Mouse (Mus musculus) myocyte (in vitro differentiated cells): ENCODE data around the gene Itga6. TPM values are rescaled to one million over a fixed set of nuclear protein-coding genes. Genes with fewer than 3 reads are reported as not detected.

Experiments used
- H3K27me3 ChIP-seq: one replicate; pipeline ENCODE4 v1.6.1; 2011; ENCODE audit not compliant: control insufficient read depth, insufficient read depth, insufficient read length
- H3K36me3 ChIP-seq: one replicate; pipeline ENCODE4 v1.6.1; 2011; ENCODE audit not compliant: control insufficient read depth, insufficient read depth
- H3K4me2 ChIP-seq: one replicate; pipeline ENCODE4 v1.6.1; 2011; ENCODE audit warnings: low read depth, control low read depth
- H3K4me3 ChIP-seq: one replicate; pipeline ENCODE4 v1.5.1; 2011; ENCODE audit warnings: mild to moderate bottlenecking, control low read depth, moderate library complexity
- H3K79me2 ChIP-seq: one replicate; pipeline ENCODE4 v1.6.1; 2011; ENCODE audit not compliant: control insufficient read depth, insufficient read depth
- H3ac ChIP-seq: one replicate; pipeline ENCODE4 v1.6.1; 2011; ENCODE audit not compliant: control insufficient read depth, insufficient read length
- CEBPB ChIP-seq: IDR thresholded peaks from 2 replicates; pipeline ENCODE4 v1.6.1; 2011; ENCODE audit warnings: mild to moderate bottlenecking, moderate library complexity; ENCODE audit not compliant: poor library complexity, insufficient read depth, severe bottlenecking
- E2F4 ChIP-seq: IDR thresholded peaks from one replicate; pipeline ENCODE4 v1.6.1; 2011; ENCODE audit warnings: mild to moderate bottlenecking, control low read depth, moderate library complexity; ENCODE audit not compliant: insufficient read depth
- MAX ChIP-seq: IDR thresholded peaks from one replicate; pipeline ENCODE4 v1.6.1; 2011; ENCODE audit warnings: low read depth, mild to moderate bottlenecking, control low read depth
- MYOD1 ChIP-seq, 3 experiments: IDR thresholded peaks; one replicate each; pipeline ENCODE4 v1.6.1; 2011; ENCODE audit warnings: control low read depth in 2 of 3, low read depth in 2 of 3, mild to moderate bottlenecking in 2 of 3, moderate library complexity in 1 of 3; ENCODE audit not compliant: insufficient read length in 2 of 3, control insufficient read depth in 1 of 3
- MYOG ChIP-seq, 3 experiments: IDR thresholded peaks; one replicate each; pipeline ENCODE4 v1.6.1; 2011; ENCODE audit warnings: control low read depth in 2 of 3, low read depth in 2 of 3, mild to moderate bottlenecking in 2 of 3; ENCODE audit not compliant: insufficient read length in 2 of 3, control insufficient read depth in 1 of 3, insufficient read depth in 1 of 3
- POLR2A ChIP-seq: IDR thresholded peaks from one replicate; pipeline ENCODE4 v1.6.1; 2011; ENCODE audit warnings: low read depth, mild to moderate bottlenecking, control low read depth, moderate library complexity; ENCODE audit not compliant: insufficient read length
- POLR2AphosphoS2 ChIP-seq: IDR thresholded peaks from one replicate; pipeline ENCODE4 v1.6.1; 2011; ENCODE audit warnings: low read depth, control low read depth; ENCODE audit not compliant: insufficient read length
- REST ChIP-seq: IDR thresholded peaks from one replicate; pipeline ENCODE4 v1.6.1; 2011; ENCODE audit warnings: mild to moderate bottlenecking, control low read depth, moderate library complexity; ENCODE audit not compliant: insufficient read depth, insufficient read length
- SRF ChIP-seq: IDR thresholded peaks from one replicate; pipeline ENCODE4 v1.6.1; 2011; ENCODE audit warnings: low read depth; ENCODE audit not compliant: control insufficient read depth, insufficient read length
- TCF12 ChIP-seq: IDR thresholded peaks from one replicate; pipeline ENCODE4 v1.6.1; 2011; ENCODE audit warnings: mild to moderate bottlenecking, control low read depth; ENCODE audit not compliant: poor library complexity, insufficient read depth, severe bottlenecking
- TCF3 ChIP-seq: IDR thresholded peaks from one replicate; pipeline ENCODE4 v1.6.1; 2011; ENCODE audit warnings: low read depth, control low read depth; ENCODE audit not compliant: insufficient read length
- USF1 ChIP-seq: IDR thresholded peaks from one replicate; pipeline ENCODE4 v1.6.1; 2011; ENCODE audit warnings: low read depth, mild to moderate bottlenecking, control low read depth, moderate library complexity
- polyA plus RNA-seq: library from polyadenylated mRNA; unstranded; fragments of >200 nt; fragmentation: generic; extraction: Trizol; gene quantifications from one replicate; pipeline ENCODE4 v1.2.1, GENCODE M21; 2012; ENCODE audit warnings: missing spikeins

Gene Itga6
- polyA plus RNA-seq, 1 experiment = 50.4 TPM

DNA sequence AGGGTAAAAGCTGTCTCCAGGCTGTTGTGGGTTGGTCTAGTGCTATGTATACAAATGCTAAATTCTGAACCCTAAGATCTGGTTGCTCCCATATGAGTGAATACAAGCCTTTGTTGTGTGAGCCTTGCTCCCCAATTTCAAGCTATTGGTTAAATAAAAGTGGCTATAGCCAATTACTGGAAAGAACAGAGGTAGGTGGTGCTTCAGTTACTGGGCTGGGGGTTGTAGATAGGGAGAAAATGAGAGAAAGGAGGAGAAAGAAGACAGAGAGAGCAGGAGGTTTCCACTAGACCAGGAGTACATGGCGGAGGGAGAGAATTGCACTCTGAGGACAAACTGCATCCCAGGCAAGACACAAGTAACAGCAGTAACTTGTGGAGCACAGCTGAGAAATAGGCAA is 122.8 kb downstream of the Itga6 start:
- Histone ChIP-seq H3K36me3 (no peaks in the 10 kb centered on the region), H3ac (no peak overlapping the region), H3K79me2 (no peaks in the 10 kb centered on the region), H3K27me3 (no peaks in the 10 kb centered on the region), H3K4me3 (no peak overlapping the region), H3K4me2 (peak overlapping the region; percentile 67)
- TF ChIP-seq MYOG (IDR thresholded peaks at IDR 0.05; ENCODE audit: control insufficient read depth in 1 of 3, insufficient read depth in 1 of 3, insufficient read length in 2 of 3, low read depth in 2 of 3) (no peak), REST (no peak), POLR2AphosphoS2 (no peak), CEBPB (no peak), USF1 (no peak), TCF12 (no peak), MAX (no peak)

DNA sequence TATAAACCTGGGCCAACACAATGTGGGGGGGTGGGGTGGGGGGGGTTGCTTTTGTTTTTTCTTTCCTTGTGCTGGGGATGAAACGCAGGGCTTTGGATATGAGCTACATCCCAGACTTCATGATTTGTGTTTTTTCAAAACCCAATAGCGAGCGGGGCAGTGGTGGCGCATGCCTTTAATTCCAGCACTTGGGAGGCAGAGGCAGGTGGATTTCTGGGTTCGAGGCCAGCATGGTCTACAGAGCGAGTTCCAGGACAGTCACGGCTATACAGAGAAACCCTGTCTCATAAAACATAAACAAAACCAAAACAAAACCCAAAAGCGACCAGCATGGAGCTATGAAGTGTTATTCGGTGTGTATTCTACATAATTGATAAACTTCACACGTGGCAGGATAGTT is 126.7 kb downstream of the Itga6 start:
- TF ChIP-seq POLR2AphosphoS2 (no peak), SRF (no peak), MYOD1 (IDR thresholded peaks at IDR 0.05; ENCODE audit: control insufficient read depth in 1 of 3, insufficient read length in 2 of 3, low read depth in 2 of 3) (no peak), TCF3 (no peak), USF1 (no peak), MYOG (IDR thresholded peaks at IDR 0.05; ENCODE audit: control insufficient read depth in 1 of 3, insufficient read depth in 1 of 3, insufficient read length in 2 of 3, low read depth in 2 of 3) (no peak), MAX (no peak), CEBPB (no peak), POLR2A (no peak), E2F4 (no peak), TCF12 (no peak), REST (no peak)
- Histone ChIP-seq H3K4me2 (peak overlapping the region; percentile 99), H3K36me3 (no peaks in the 10 kb centered on the region), H3K27me3 (no peaks in the 10 kb centered on the region), H3ac (no peak overlapping the region), H3K79me2 (no peaks in the 10 kb centered on the region), H3K4me3 (peak overlapping the region; percentile 29)

DNA sequence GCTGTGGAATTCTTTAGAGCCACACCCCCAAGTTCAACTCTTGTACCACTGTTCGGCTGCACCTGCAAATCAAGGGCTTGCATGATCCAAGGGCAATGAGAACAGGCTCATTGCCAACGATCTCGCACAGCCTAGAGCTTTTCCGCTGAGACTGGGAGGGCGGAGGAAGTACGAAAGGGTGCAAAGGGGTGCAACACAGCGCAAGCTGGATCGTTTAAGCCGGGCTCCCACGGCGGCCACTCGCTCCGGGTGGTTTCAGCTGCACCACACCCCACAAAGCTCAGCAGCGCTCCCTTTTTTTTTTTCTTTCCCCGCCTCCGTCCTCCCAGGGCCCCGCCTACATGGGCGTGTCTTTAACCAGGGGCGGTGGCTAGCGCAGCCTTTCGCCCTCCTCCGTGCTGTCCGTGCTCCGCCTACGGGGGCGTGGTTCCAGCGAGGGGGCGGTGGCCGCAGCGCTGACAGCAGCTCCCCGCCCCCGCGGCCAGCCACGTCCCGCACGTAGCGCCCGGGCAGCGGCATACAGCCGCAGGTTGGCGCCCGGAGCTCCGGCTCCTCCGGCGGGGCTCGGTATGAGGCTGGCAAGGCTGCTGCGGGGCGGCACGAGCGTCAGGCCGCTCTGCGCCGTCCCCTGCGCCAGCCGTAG is 127.5 kb downstream of the Itga6 start, which contains the start of gene Pdk1:
TSS of gene Pdk1 (plus strand) at position 424 of the 643 bp plus-strand sequence.
- H3K27me3 ChIP-seq = no peaks in the 10 kb centered on the region
- H3K36me3 ChIP-seq = no peaks in the 10 kb centered on the region
- peak within 1 kb of the TSS; percentile 99 for H3K4me2 ChIP-seq
- peak within 1 kb of the TSS; percentile 23 for H3ac ChIP-seq
- TF ChIP-seq SRF = no peak
- TF ChIP-seq MYOG (IDR thresholded peaks at IDR 0.05; ENCODE audit: control insufficient read depth in 1 of 3, insufficient read depth in 1 of 3, insufficient read length in 2 of 3, low read depth in 2 of 3) = peak in 1 of 3 experiments; percentile 3
- peak; percentile 55 for TF ChIP-seq POLR2A
- peak in 1 of 3 experiments; percentile 50 for TF ChIP-seq MYOD1 (IDR thresholded peaks at IDR 0.05; ENCODE audit: control insufficient read depth in 1 of 3, insufficient read length in 2 of 3, low read depth in 2 of 3)
- peak within 1 kb of the TSS; percentile 29 for H3K4me3 ChIP-seq
- no peaks in the 10 kb centered on the region for H3K79me2 ChIP-seq

DNA sequence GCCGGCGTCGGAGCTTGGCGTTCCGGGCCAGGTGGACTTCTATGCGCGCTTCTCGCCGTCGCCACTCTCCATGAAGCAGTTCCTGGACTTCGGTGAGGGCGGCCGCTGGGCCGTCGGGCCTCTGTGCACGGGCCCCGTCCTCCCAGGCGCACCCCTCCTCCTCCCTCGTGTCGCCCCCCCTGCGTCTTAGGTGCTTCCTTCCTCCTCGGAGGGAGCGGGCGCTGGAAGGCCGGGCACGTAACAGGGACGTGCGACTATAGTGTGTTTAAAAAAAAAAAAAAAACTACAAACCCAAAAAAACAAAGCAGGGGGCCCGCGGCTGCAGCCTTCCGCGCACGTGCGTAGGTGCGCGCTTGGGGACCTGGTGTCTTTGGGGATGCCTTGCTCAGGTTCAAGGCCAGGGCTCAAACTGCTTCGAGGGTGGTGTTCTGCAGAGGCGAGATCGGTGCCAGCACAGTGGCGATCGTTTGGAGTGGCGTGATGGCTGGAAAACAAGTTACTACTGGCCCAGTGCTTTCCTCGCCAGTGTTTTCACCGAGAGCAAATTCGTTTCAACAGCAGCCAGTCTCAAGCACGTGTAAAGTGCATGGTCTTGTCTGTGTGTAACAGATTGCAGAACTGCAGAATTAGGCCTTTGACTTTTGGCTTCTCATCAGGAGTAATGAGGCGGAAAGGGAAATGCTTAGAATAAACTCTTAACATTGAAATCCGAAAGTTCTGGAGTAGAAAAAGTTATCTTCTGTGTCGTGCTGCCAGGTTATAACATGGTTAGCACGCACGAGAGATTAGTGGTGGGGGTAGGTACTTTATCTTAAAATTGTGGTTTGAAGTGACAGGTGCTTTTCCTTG is 128.3 kb downstream of the Itga6 start:
- Histone ChIP-seq H3ac (peak overlapping the region; percentile 23), H3K4me3 (peak overlapping the region; percentile 29), H3K27me3 (no peaks in the 10 kb centered on the region), H3K79me2 (no peaks in the 10 kb centered on the region), H3K36me3 (no peaks in the 10 kb centered on the region), H3K4me2 (peak overlapping the region; percentile 93)
- no peak for TF ChIP-seq POLR2AphosphoS2
- no peak for TF ChIP-seq CEBPB
- TF ChIP-seq MYOG (IDR thresholded peaks at IDR 0.05; ENCODE audit: control insufficient read depth in 1 of 3, insufficient read depth in 1 of 3, insufficient read length in 2 of 3, low read depth in 2 of 3) = no peak
- TF ChIP-seq USF1 = no peak
- no peak for TF ChIP-seq TCF3
- no peak for TF ChIP-seq POLR2A
- TF ChIP-seq E2F4 = no peak
- no peak for TF ChIP-seq REST
- no peak for TF ChIP-seq TCF12
- TF ChIP-seq SRF = no peak
- TF ChIP-seq MYOD1 (IDR thresholded peaks at IDR 0.05; ENCODE audit: control insufficient read depth in 1 of 3, insufficient read length in 2 of 3, low read depth in 2 of 3) = no peak
